Mouse (Mus musculus) cerebellum, adult 8-10 months (tissue): Measurements from ENCODE around the gene Foxp4.
A peak's percentile ranks its signal among the peaks of the same experiment; 100 is the strongest.
"Not testable (repeated sequence)": the region's sequence is repeated elsewhere in the genome, so short reads cannot be mapped to it uniquely, and the experiment has no call there.

Experiments
- DNase-seq: peaks from one replicate; pipeline ENCODE4 v3.0.0; 2022

The Foxp4 gene

GRCm38 (mm10) chr17:47888641-47889040 lies 35.8 kb downstream of the Foxp4 start:
- DNase-seq = no peak

- no peak for DNase-seq
Measured at GRCm38 (mm10) chr17:47888155-47888455, 36.3 kb downstream of the Foxp4 start.

GRCm38 (mm10) chr17:47887381-47888154 lies 36.9 kb downstream of the Foxp4 start:
- no peak for DNase-seq

GRCm38 (mm10) chr17:47883099-47883498 lies 41.3 kb downstream of the Foxp4 start:
- no peak for DNase-seq

- DNase-seq = no peak
Measured at GRCm38 (mm10) chr17:47881330-47881729, 43.1 kb downstream of the Foxp4 start.

- DNase-seq = no peak
Measured at GRCm38 (mm10) chr17:47879207-47879606, 45.2 kb downstream of the Foxp4 start.

GRCm38 (mm10) chr17:47878378-47879089 lies 45.9 kb downstream of the Foxp4 start:
- DNase-seq = peak; percentile 53

GRCm38 (mm10) chr17:47877715-47878377 lies 46.6 kb downstream of the Foxp4 start:
- no peak for DNase-seq

- DNase-seq = no peak
Measured at GRCm38 (mm10) chr17:47876776-47877714, 47.4 kb downstream of the Foxp4 start.

GRCm38 (mm10) chr17:47873341-47873791 lies 51.1 kb downstream of the Foxp4 start:
- DNase-seq = peak; percentile 78

- no peak for DNase-seq
Measured at GRCm38 (mm10) chr17:47872311-47873011, 52.0 kb downstream of the Foxp4 start.

GRCm38 (mm10) chr17:47869874-47870273 lies 54.6 kb downstream of the Foxp4 start:
- no peak for DNase-seq

- DNase-seq = peak; percentile 44
Measured at GRCm38 (mm10) chr17:47866037-47866436, 58.4 kb downstream of the Foxp4 start.

- DNase-seq = peak; percentile 71
Measured at GRCm38 (mm10) chr17:47864496-47864895, 59.9 kb downstream of the Foxp4 start.

GRCm38 (mm10) chr17:47863437-47863836 lies 61.0 kb downstream of the Foxp4 start:
- no peak for DNase-seq

GRCm38 (mm10) chr17:47863023-47863422 lies 61.4 kb downstream of the Foxp4 start:
- DNase-seq = no peak

- no peak for DNase-seq
Measured at GRCm38 (mm10) chr17:47855544-47855943, 68.9 kb downstream of the Foxp4 start.

GRCm38 (mm10) chr17:47854908-47855307 lies 69.5 kb downstream of the Foxp4 start:
- DNase-seq = no peak

GRCm38 (mm10) chr17:47853760-47854159 lies 70.7 kb downstream of the Foxp4 start:
- DNase-seq = no peak

GRCm38 (mm10) chr17:47853336-47853735 lies 71.1 kb downstream of the Foxp4 start:
- no peak for DNase-seq

GRCm38 (mm10) chr17:47851798-47852360 lies 72.6 kb downstream of the Foxp4 start:
- not testable (repeated sequence) for DNase-seq
